Mouse (Mus musculus) bone marrow, adult 2 months (tissue): ENCODE results near the gene Zfp583.

Source experiments
- CTCF ChIP-seq: fragments of 200-500 bp; IDR thresholded peaks from 2 replicates; pipeline ENCODE4 v1.5.1; 2011; ENCODE audit warnings: low read length, control low read depth; ENCODE audit not compliant: control insufficient read depth, insufficient read depth
- POLR2A ChIP-seq: fragments of 200-500 bp; IDR thresholded peaks from 2 replicates; pipeline ENCODE4 v1.6.1; 2011; ENCODE audit warnings: low read depth, mild to moderate bottlenecking, control low read depth, low read length, borderline replicate concordance; ENCODE audit not compliant: control insufficient read depth

- no peak for TF ChIP-seq CTCF
- TF ChIP-seq POLR2A, result no peak
Observed at GRCm38 (mm10) chr7:6367185-6367584, 36.1 kb upstream of the Zfp583 start.
